Mouse (Mus musculus): ENCODE results near the gene Cwc27. TPM values are rescaled to one million over a fixed set of nuclear protein-coding genes. Genes with fewer than 3 reads are reported as not detected.

The Cwc27 gene
- polyA plus RNA-seq, 1 experiment from 2014 or later: 24.1 TPM

GRCm38 (mm10) chr13:104684361-104685011 lies 132.5 kb downstream of the Cwc27 start:
- no peak overlapping the region for H3K9ac ChIP-seq (replicated peaks)
- no peaks in the 10 kb centered on the region for H3K27me3 ChIP-seq (replicated peaks)
- no peak overlapping the region for H3K4me2 ChIP-seq
- H3K4me3 ChIP-seq (replicated peaks): no peak overlapping the region
- H3K36me3 ChIP-seq: no peaks in the 10 kb centered on the region
- H3K9me3 ChIP-seq (replicated peaks): no peaks in the 10 kb centered on the region
- WGBS: 74% methylated on average over 6 of the region's 6 CpGs
- no peak for ATAC-seq (ENCODE audit: low FRiP score)
- H3K4me1 ChIP-seq: no peaks in the 10 kb centered on the region
- no peak overlapping the region for H3K27ac ChIP-seq (replicated peaks)

DNA sequence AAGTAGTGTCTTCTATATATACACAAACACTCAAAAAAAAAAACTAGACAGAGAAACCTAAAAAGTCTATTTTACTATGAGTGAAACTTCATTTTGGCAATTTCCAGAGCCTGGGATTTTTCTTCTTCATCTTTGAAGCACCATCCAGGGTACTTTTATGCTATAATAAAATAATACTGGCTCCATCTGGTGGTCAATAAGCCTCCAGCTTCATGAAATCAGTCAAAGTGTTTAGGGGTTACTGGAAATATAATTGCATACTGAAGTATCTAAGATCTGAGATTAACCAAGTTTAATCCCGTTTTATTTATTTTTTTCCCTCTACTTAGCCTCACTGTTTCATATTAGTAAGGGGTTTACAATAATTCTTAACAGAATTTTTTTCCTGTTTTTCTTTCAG lies 135.7 kb downstream of the Cwc27 start:
- H3K27me3 ChIP-seq (replicated peaks): no peaks in the 10 kb centered on the region
- no peak overlapping the region for H3K27ac ChIP-seq (replicated peaks)
- no peaks in the 10 kb centered on the region for H3K4me1 ChIP-seq
- H3K9me3 ChIP-seq (replicated peaks): no peaks in the 10 kb centered on the region
- H3K4me3 ChIP-seq (replicated peaks): no peak overlapping the region
- no peak for ATAC-seq (ENCODE audit: low FRiP score)
- H3K36me3 ChIP-seq: no peaks in the 10 kb centered on the region; the same call in 1 of the 2 replicates
- no peak overlapping the region for H3K9ac ChIP-seq (replicated peaks)
- WGBS: 77% methylated on average over 1 of the region's 1 CpGs
- no peak overlapping the region for H3K4me2 ChIP-seq

- Histone ChIP-seq H3K27ac (replicated peaks) (no peak overlapping the region), H3K4me3 (replicated peaks) (no peak overlapping the region), H3K4me1 (no peaks in the 10 kb centered on the region), H3K36me3 (peaks cover 5% of the 10 kb centered on the region; the same call in 1 of the 2 replicates), H3K9me3 (replicated peaks) (no peaks in the 10 kb centered on the region), H3K4me2 (no peak overlapping the region), H3K27me3 (replicated peaks) (no peaks in the 10 kb centered on the region), H3K9ac (replicated peaks) (no peak overlapping the region)
- no peak for ATAC-seq (ENCODE audit: low FRiP score)
- 97% methylated on average over 9 of the region's 9 CpGs for WGBS
These were observed 155.8 kb downstream of the Cwc27 start for GRCm38 (mm10) chr13:104661188-104661587.

DNA sequence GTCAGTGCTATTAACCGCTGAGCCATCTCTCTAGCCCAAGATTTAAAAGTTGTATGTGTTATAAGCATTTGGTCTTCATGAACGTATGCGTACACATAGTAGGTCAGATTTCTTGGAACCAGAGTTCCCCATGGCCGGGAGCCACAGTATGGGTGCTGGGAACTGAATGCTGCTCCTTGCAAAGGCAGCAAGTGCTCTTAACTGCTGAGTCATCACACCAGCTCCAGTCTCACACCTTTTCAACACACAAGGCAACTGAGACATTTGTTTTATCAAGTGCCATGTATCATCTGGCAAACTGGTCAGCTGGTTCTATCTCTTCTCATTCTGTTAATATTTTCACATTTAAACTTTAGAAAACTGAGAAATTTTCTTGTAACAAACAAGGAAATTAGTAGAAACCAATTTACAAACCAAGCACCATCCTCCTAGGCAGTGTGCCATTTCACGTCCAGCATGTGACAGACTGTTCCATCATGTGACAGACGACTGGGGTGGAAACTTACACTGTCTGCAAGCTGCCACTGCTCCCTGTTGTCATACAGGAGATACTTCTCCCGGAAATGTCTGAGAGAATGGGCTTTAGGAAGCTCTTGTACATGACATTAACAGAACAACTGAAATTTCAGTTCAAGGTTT lies 156.8 kb downstream of the Cwc27 start:
- no peak overlapping the region for H3K4me2 ChIP-seq
- H3K9ac ChIP-seq (replicated peaks): no peak overlapping the region
- no peak overlapping the region for H3K4me3 ChIP-seq (replicated peaks)
- H3K36me3 ChIP-seq: peaks cover 5% of the 10 kb centered on the region; the same call in 1 of the 2 replicates
- H3K9me3 ChIP-seq (replicated peaks): no peaks in the 10 kb centered on the region
- H3K4me1 ChIP-seq: no peaks in the 10 kb centered on the region
- 97% methylated on average over 7 of the region's 7 CpGs for WGBS
- no peaks in the 10 kb centered on the region for H3K27me3 ChIP-seq (replicated peaks)
- ATAC-seq (ENCODE audit: low FRiP score): no peak
- no peak overlapping the region for H3K27ac ChIP-seq (replicated peaks)

DNA sequence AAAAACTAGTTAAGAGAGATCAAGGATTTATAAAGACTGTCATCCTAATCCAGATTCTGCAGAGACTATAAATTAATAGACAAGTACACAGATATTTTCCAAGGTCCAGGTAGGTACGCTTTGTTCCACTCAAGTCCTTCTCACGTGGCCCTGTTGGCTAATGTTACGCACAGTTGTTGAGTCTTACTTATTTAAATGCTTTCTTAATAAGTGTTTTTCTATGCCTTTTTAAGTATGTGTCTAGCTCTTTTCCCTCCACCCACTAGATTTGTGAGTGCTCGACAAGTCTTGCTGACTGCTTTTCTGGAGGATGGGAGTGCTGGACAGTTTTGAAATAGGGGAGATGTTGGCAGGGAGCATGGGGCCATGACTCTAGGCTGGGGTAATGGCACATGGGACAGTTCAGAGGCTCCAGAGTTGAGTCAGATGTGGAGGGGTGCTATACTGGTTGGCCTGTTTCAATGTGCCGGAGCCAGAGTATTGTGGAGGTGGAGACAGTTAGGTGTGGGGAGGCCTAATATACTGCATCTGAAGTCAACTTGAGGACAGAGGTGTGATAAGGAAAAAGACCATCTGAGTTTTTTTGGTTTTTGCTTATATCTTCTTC lies 160.2 kb downstream of the Cwc27 start:
- Histone ChIP-seq H3K36me3 (peaks cover 5% of the 10 kb centered on the region; the same call in 1 of the 2 replicates), H3K4me3 (replicated peaks) (no peak overlapping the region), H3K4me2 (no peak overlapping the region), H3K4me1 (no peaks in the 10 kb centered on the region), H3K27me3 (replicated peaks) (no peaks in the 10 kb centered on the region), H3K9me3 (replicated peaks) (no peaks in the 10 kb centered on the region), H3K27ac (replicated peaks) (no peak overlapping the region), H3K9ac (replicated peaks) (no peak overlapping the region)
- ATAC-seq (ENCODE audit: low FRiP score): no peak
- 95% methylated on average over 5 of the region's 5 CpGs for WGBS

GRCm38 (mm10) chr13:104655137-104655536 lies 161.8 kb downstream of the Cwc27 start:
- 63% methylated on average over 3 of the region's 3 CpGs for WGBS
- peaks cover 2% of the 10 kb centered on the region; the same call in 1 of the 2 replicates for H3K36me3 ChIP-seq
- no peaks in the 10 kb centered on the region for H3K4me1 ChIP-seq
- no peak overlapping the region for H3K9ac ChIP-seq (replicated peaks)
- H3K4me2 ChIP-seq: no peak overlapping the region
- no peak overlapping the region for H3K27ac ChIP-seq (replicated peaks)
- no peaks in the 10 kb centered on the region for H3K27me3 ChIP-seq (replicated peaks)
- no peak overlapping the region for H3K4me3 ChIP-seq (replicated peaks)
- ATAC-seq (ENCODE audit: low FRiP score): no peak
- H3K9me3 ChIP-seq (replicated peaks): no peaks in the 10 kb centered on the region

DNA sequence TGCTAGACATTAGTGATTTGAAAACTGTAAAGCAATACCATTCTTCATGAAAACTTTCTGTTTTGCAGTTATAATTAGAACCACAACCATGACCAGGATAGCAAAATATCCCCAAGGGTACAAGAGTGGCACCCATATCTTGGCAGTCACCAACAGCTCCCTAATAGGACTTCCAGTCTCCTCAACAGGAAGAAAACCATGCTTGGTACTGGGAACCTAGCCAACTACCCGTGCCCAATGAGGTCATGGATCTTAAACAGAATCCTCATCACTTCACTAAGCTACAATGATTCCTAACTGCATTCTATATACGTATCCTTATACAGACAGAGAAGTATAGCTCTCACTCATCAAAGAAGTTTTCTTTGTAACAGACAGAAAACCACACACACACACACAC lies 165.2 kb downstream of the Cwc27 start:
- H3K9me3 ChIP-seq (replicated peaks): no peaks in the 10 kb centered on the region
- H3K36me3 ChIP-seq: no peaks in the 10 kb centered on the region
- H3K27me3 ChIP-seq (replicated peaks): no peaks in the 10 kb centered on the region
- H3K4me1 ChIP-seq: no peaks in the 10 kb centered on the region
- no peak overlapping the region for H3K4me3 ChIP-seq (replicated peaks)
- WGBS: 92% methylated on average over 2 of the region's 2 CpGs
- H3K4me2 ChIP-seq: no peak overlapping the region
- ATAC-seq (ENCODE audit: low FRiP score): no peak
- H3K27ac ChIP-seq (replicated peaks): no peak overlapping the region
- H3K9ac ChIP-seq (replicated peaks): no peak overlapping the region

GRCm38 (mm10) chr13:104650654-104651053 lies 166.3 kb downstream of the Cwc27 start:
- no peaks in the 10 kb centered on the region for H3K9me3 ChIP-seq (replicated peaks)
- 97% methylated on average over 2 of the region's 2 CpGs for WGBS

DNA sequence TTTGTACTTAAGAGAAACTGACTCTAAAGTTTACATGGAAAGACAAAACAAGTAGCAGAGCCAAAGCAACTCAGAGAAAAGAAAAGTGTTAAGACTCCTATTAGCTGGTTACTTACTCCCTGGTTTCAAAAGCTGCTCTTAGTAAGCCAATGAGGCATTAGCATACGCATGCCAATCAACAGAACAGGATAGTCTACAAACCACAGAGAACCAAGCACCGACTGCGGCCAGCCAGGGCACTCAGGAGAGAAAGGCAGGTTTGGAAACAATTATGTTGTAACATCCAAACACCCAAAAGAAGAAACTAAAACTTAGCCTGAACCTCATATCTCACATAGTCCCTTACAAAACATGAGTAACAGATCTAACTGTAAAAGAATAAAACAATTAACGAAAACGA lies 166.8 kb downstream of the Cwc27 start:
- Histone ChIP-seq H3K27ac (replicated peaks) (no peak overlapping the region), H3K4me1 (no peaks in the 10 kb centered on the region), H3K36me3 (no peaks in the 10 kb centered on the region), H3K4me3 (replicated peaks) (no peak overlapping the region), H3K9ac (replicated peaks) (no peak overlapping the region), H3K4me2 (no peak overlapping the region), H3K9me3 (replicated peaks) (no peaks in the 10 kb centered on the region), H3K27me3 (replicated peaks) (no peaks in the 10 kb centered on the region)
- ATAC-seq (ENCODE audit: low FRiP score): no peak
- 68% methylated on average over 5 of the region's 5 CpGs for WGBS

More at GRCm38 (mm10) chr13:104650654-104651053, 166.3 kb downstream of the Cwc27 start:
- Histone ChIP-seq H3K9ac (replicated peaks) (no peak overlapping the region), H3K4me1 (no peaks in the 10 kb centered on the region), H3K27ac (replicated peaks) (no peak overlapping the region), H3K36me3 (no peaks in the 10 kb centered on the region), H3K27me3 (replicated peaks) (no peaks in the 10 kb centered on the region), H3K4me3 (replicated peaks) (no peak overlapping the region), H3K4me2 (no peak overlapping the region)
- no peak for ATAC-seq (ENCODE audit: low FRiP score)

DNA sequence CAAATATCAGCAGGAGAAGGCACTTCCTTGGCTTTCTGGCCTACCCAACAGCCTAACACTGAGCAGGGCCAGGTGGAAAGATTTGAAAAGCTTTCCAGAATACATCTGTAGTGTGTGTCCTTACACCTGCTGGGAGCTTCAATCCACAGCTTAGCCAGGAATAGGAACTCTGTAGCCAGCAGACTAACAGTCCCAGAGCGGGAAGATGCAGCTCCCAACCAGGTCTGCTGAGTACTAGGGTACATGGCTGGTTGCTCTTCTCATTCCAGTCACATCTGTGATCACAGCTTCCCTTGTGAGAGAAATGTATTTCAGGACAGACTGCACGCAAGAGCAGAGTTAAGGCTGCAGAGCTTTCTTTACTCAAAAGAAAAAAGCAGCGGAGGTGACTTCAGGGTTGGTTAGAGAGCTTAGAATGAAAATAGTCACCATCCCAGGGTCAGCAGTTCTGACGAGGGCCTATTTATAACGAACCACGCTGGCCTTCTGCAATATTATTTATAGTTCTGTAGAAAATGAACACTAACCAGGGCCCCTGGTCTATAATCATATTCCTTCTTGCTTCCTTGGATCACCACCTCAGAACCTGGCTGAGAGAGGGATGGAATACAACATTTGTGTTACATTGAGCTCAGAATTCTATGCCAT lies 171.0 kb downstream of the Cwc27 start:
- Histone ChIP-seq H3K27me3 (replicated peaks) (no peaks in the 10 kb centered on the region), H3K4me3 (replicated peaks) (no peak overlapping the region), H3K9me3 (replicated peaks) (no peaks in the 10 kb centered on the region), H3K4me1 (no peaks in the 10 kb centered on the region), H3K4me2 (no peak overlapping the region), H3K27ac (replicated peaks) (no peak overlapping the region), H3K36me3 (no peaks in the 10 kb centered on the region), H3K9ac (replicated peaks) (no peak overlapping the region)
- WGBS: 90% methylated on average over 6 of the region's 6 CpGs
- ATAC-seq (ENCODE audit: low FRiP score): no peak; the same call in 1 of the 2 replicates

- Histone ChIP-seq H3K27ac (replicated peaks) (no peak overlapping the region), H3K36me3 (no peaks in the 10 kb centered on the region), H3K27me3 (replicated peaks) (no peaks in the 10 kb centered on the region), H3K9me3 (replicated peaks) (no peaks in the 10 kb centered on the region), H3K4me3 (replicated peaks) (no peak overlapping the region), H3K4me2 (no peak overlapping the region), H3K9ac (replicated peaks) (no peak overlapping the region), H3K4me1 (no peaks in the 10 kb centered on the region)
- 98% methylated on average over 1 of the region's 1 CpGs for WGBS
- ATAC-seq (ENCODE audit: low FRiP score): no peak
These were observed 172.8 kb downstream of the Cwc27 start for GRCm38 (mm10) chr13:104644185-104644584.
